Mouse (Mus musculus) CH12.LX (cell line): ENCODE measurements at regions not wholly inside any gene's neighbourhood (a gene's known extent, or its start where the extent isn't known, plus 50 kb on each side); places are given as distances from the start of the nearest gene placed in this dataset.

Source experiments
- DNase-seq: peaks from one replicate; pipeline ENCODE4 v3.0.0-alpha.2; 2013; ENCODE audit errors: extremely low read depth
- H3K27ac ChIP-seq: 2 replicates; pipeline ENCODE4 v1.5.1; 2012; ENCODE audit warnings: low read depth, mild to moderate bottlenecking, control low read depth, moderate library complexity; ENCODE audit not compliant: insufficient read depth
- H3K27me3 ChIP-seq: replicated peaks from 2 replicates; pipeline ENCODE3; 2012; ENCODE audit warnings: inconsistent platforms
- H3K36me3 ChIP-seq, 2 experiments: replicated peaks in 1 of 2; 2 replicates each; pipeline versions ENCODE3 to v1.6.1; 2012; ENCODE audit warnings: inconsistent platforms in 1 of 2, low read length in 1 of 2, mild to moderate bottlenecking in 1 of 2, mixed read lengths in 1 of 2, moderate library complexity in 1 of 2; ENCODE audit not compliant: control insufficient read depth in 1 of 2, insufficient read depth in 1 of 2
- H3K4me1 ChIP-seq, 2 experiments: 2 replicates each; pipeline ENCODE4 v1.6.1; 2012; ENCODE audit warnings: inconsistent platforms in 1 of 2, moderate library complexity in 1 of 2; ENCODE audit not compliant: insufficient read depth in 2 of 2, control insufficient read depth in 1 of 2
- H3K4me2 ChIP-seq: 2 replicates; pipeline ENCODE4 v1.6.1; 2012; ENCODE audit warnings: low read depth, mild to moderate bottlenecking, control low read depth; ENCODE audit not compliant: poor library complexity, insufficient read depth, severe bottlenecking
- H3K4me3 ChIP-seq, 3 experiments: fragments of 150-350 bp in 1 of 3; sonication (generic) in 1 of 3; replicated peaks in 1 of 3; 2 replicates each; pipeline versions ENCODE3 to v1.5.1; 2011 to 2012; ENCODE audit warnings: low read depth in 2 of 3, low read length in 2 of 3, mild to moderate bottlenecking in 2 of 3, moderate library complexity in 2 of 3, control low read depth in 1 of 3, improper control_type of control experiment in 1 of 3, inconsistent platforms in 1 of 3, mixed read lengths in 1 of 3; ENCODE audit not compliant: poor library complexity in 1 of 3
- H3K79me2 ChIP-seq: replicated peaks from 2 replicates; pipeline ENCODE4 v1.6.1; 2012; ENCODE audit warnings: mild to moderate bottlenecking, moderate library complexity; ENCODE audit not compliant: control insufficient read depth, poor library complexity, insufficient read depth, severe bottlenecking; ENCODE audit errors: extremely low read depth
- H3K9ac ChIP-seq: 2 replicates; pipeline ENCODE4 v1.6.1; 2012; ENCODE audit warnings: low read depth, mild to moderate bottlenecking, control low read depth, moderate library complexity; ENCODE audit not compliant: insufficient read depth
- H3K9me3 ChIP-seq: replicated peaks from 2 replicates; pipeline ENCODE3; 2012; ENCODE audit warnings: low read length, inconsistent platforms, mixed read lengths
- CHD1 ChIP-seq: IDR thresholded peaks from 2 replicates; pipeline ENCODE4 v1.6.1; 2012; ENCODE audit warnings: low read depth, low read length, improper control_type of control experiment, inconsistent platforms
- CHD2 ChIP-seq: IDR thresholded peaks from 2 replicates; pipeline ENCODE4 v1.6.1; 2011; ENCODE audit warnings: low read length, improper control_type of control experiment
- CTCF ChIP-seq, 2 experiments: IDR thresholded peaks in 1 of 2; conservative IDR thresholded peaks in 1 of 2; 2 replicates each; pipeline ENCODE4 v1.5.1; 2011 to 2012; ENCODE audit warnings: low read depth in 2 of 2, low read length in 2 of 2, improper control_type of control experiment in 1 of 2, inconsistent platforms in 1 of 2, mild to moderate bottlenecking in 1 of 2, moderate library complexity in 1 of 2
- E2F4 ChIP-seq: IDR thresholded peaks from 2 replicates; pipeline ENCODE4 v1.6.1; 2011; ENCODE audit warnings: low read depth, low read length, improper control_type of control experiment; ENCODE audit not compliant: insufficient replicate concordance
- ELF1 ChIP-seq: IDR thresholded peaks from 2 replicates; pipeline ENCODE4 v1.6.1; 2014; ENCODE audit warnings: low read depth, mild to moderate bottlenecking, inconsistent platforms, low read length, improper control_type of control experiment
- EP300 ChIP-seq: IDR thresholded peaks from 2 replicates; pipeline ENCODE4 v1.6.1; 2011; ENCODE audit warnings: low read length, improper control_type of control experiment
- ETS1 ChIP-seq: conservative IDR thresholded peaks from 2 replicates; pipeline ENCODE4 v1.6.1; 2012; ENCODE audit warnings: low read depth, mild to moderate bottlenecking, inconsistent platforms, low read length, improper control_type of control experiment, moderate library complexity
- GABPA ChIP-seq: IDR thresholded peaks from 2 replicates; pipeline ENCODE4 v1.6.1; 2012; ENCODE audit warnings: low read depth, low read length, improper control_type of control experiment, inconsistent platforms; ENCODE audit not compliant: insufficient replicate concordance
- IRF4 ChIP-seq: IDR thresholded peaks from 2 replicates; pipeline ENCODE4 v1.6.1; 2014; ENCODE audit warnings: low read depth, mild to moderate bottlenecking, inconsistent platforms, low read length, improper control_type of control experiment
- JUND ChIP-seq: conservative IDR thresholded peaks from 2 replicates; pipeline ENCODE4 v1.6.1; 2011; ENCODE audit warnings: low read depth, low read length, improper control_type of control experiment
- MAFK ChIP-seq: IDR thresholded peaks from 2 replicates; pipeline ENCODE4 v1.6.1; 2011; ENCODE audit warnings: low read length, improper control_type of control experiment; ENCODE audit not compliant: insufficient replicate concordance
- MAX ChIP-seq: IDR thresholded peaks from 2 replicates; pipeline ENCODE4 v1.6.1; 2011; ENCODE audit warnings: low read length, improper control_type of control experiment
- MEF2A ChIP-seq: IDR thresholded peaks from 2 replicates; pipeline ENCODE4 v1.6.1; 2014; ENCODE audit warnings: low read depth, mild to moderate bottlenecking, inconsistent platforms, low read length, improper control_type of control experiment, borderline replicate concordance
- MXI1 ChIP-seq: IDR thresholded peaks from 2 replicates; pipeline ENCODE4 v1.6.1; 2011; ENCODE audit warnings: mild to moderate bottlenecking, low read depth, low read length, improper control_type of control experiment
- MYC ChIP-seq: IDR thresholded peaks from 2 replicates; pipeline ENCODE4 v1.6.1; 2011; ENCODE audit warnings: low read depth, mild to moderate bottlenecking, improper control_type of control experiment, low read length
- NELFE ChIP-seq: IDR thresholded peaks from 2 replicates; pipeline ENCODE4 v1.6.1; 2011; ENCODE audit warnings: low read depth, low read length, improper control_type of control experiment
- RAD21 ChIP-seq: IDR thresholded peaks from 2 replicates; pipeline ENCODE4 v1.6.1; 2011; ENCODE audit warnings: low read depth, mild to moderate bottlenecking, low read length, improper control_type of control experiment, moderate library complexity
- SIN3A ChIP-seq: IDR thresholded peaks from 2 replicates; pipeline ENCODE4 v1.6.1; 2012; ENCODE audit warnings: low read length, improper control_type of control experiment, inconsistent platforms
- TBP ChIP-seq: conservative IDR thresholded peaks from 2 replicates; pipeline ENCODE4 v1.6.1; 2011; ENCODE audit warnings: low read depth, low read length, improper control_type of control experiment
- UBTF ChIP-seq: IDR thresholded peaks from 2 replicates; pipeline ENCODE4 v1.6.1; 2012; ENCODE audit warnings: low read depth, mild to moderate bottlenecking, inconsistent platforms, low read length, improper control_type of control experiment, moderate library complexity
- USF1 ChIP-seq: IDR thresholded peaks from 2 replicates; pipeline ENCODE4 v1.6.1; 2014; ENCODE audit warnings: low read depth, mild to moderate bottlenecking, inconsistent platforms, low read length, improper control_type of control experiment
- ZMIZ1 ChIP-seq: IDR thresholded peaks from 2 replicates; pipeline ENCODE4 v1.6.1; 2012; ENCODE audit warnings: low read depth, mild to moderate bottlenecking, inconsistent platforms, low read length, improper control_type of control experiment
- dilution Hi-C: fragments of 300-500 bp; cut with MboI; formaldehyde crosslinking; loops from 2 replicates; pipeline ENCODE4 v1.14.3; 2020; ENCODE audit warnings: low sequenced_read_pairs; ENCODE audit not compliant: extremely low pct_unique_long_range_greater_than_20kb, extremely low pct_ligation_motif_present
- in situ Hi-C: fragments of 300-500 bp; cut with MboI; formaldehyde crosslinking; loops from 3 replicates; pipeline ENCODE4 v1.14.3; 2019; ENCODE audit warnings: low sequenced_read_pairs, low pct_ligation_motif_present, low pct_unique_long_range_greater_than_20kb, mixed read lengths

DNA sequence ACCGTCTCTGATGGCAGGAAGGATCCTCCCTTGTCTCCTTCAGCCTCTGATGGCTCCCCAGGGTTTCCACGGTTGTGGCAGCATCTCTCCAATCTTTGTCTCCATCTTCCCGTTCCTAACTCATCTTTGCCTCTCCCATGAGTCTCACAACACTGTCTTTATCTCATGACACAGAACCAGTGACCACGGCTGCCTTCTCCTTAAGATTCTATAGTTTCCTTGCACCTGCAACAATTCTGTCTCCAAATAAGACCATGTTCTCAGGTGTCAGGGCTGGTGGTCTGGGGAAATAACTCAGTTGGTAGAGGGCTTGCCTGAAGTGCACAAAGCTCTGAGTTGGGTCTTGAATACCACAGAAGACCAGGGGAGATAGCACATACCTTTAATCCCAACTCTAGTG, 203.8 kb downstream of the Cd83 start:
- no peaks in the 10 kb centered on the region for H3K27me3 ChIP-seq
- no peak overlapping the region for H3K27ac ChIP-seq
- TF ChIP-seq MXI1, result no peak
- no peak overlapping the region for H3K9ac ChIP-seq
- DNase-seq, result no peak
- H3K36me3 ChIP-seq, result no peaks in the 10 kb centered on the region
- peaks cover 2% of the 10 kb centered on the region for H3K9me3 ChIP-seq
- H3K79me2 ChIP-seq, result no peaks in the 10 kb centered on the region
- no peak overlapping the region for H3K4me2 ChIP-seq
- in situ Hi-C loops, result no loop called here
- no peaks in the 10 kb centered on the region; a peak in 2 of 4 replicates for H3K4me1 ChIP-seq
- dilution Hi-C loops, result no loop called here
- no peak overlapping the region for H3K4me3 ChIP-seq

DNA sequence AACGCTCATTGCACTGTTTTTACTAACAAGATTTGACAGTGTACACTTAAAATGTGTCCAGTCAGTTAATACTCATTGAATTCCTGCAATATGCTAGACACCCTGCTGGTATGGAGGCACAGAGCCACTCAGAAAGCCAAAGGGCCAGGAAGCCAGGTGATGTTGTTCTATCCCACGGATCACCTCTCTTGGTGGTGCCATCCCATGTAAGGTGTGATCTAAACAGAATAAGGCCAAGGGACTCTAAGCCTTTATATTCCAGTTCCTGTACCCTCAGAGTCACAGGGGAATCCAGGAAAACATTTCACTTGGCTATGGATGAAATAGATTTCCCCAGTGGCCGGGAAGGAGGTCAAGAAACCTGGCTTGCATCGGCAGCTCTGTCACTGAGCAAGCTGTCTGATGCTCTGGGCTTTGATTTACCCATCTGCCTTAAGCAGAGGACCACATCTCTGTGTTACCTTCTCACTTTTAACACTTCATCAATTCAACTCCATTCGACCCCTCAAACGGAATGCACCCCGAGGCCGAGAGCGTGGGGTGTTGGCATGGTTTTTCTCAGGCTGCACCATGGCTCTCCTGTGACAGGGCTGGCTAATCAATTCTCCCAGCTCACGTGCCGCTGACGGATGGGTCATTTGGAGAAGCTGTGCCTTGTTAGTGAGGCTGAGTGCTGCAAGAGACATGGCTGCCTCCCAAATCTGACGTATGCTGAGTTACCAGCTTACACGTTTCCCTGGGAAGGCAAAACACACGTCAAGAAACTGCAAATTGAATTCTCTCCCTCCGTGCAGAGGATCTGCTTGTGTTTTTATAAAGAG, 205.9 kb downstream of the Cd83 start:
- H3K79me2 ChIP-seq, result no peaks in the 10 kb centered on the region
- H3K4me3 ChIP-seq, result no peak overlapping the region
- peaks cover 2% of the 10 kb centered on the region for H3K9me3 ChIP-seq
- H3K9ac ChIP-seq, result no peak overlapping the region
- no peaks in the 10 kb centered on the region for H3K27me3 ChIP-seq
- in situ Hi-C loops, result no loop called here
- no peaks in the 10 kb centered on the region; a peak in 1 of 4 replicates for H3K4me1 ChIP-seq
- H3K27ac ChIP-seq, result no peak overlapping the region
- dilution Hi-C loops, result no loop called here
- TF ChIP-seq RAD21, result no peak
- no peak for TF ChIP-seq MAFK
- TF ChIP-seq IRF4, result no peak
- no peak for TF ChIP-seq ELF1
- no peak for TF ChIP-seq CTCF (conservative IDR thresholded peaks at IDR 0.05 in 1 of 2, IDR thresholded peaks at IDR 0.05 in 1 of 2; ENCODE audit: low read depth in 2 of 2, low read length in 2 of 2)
- no peak for TF ChIP-seq USF1
- TF ChIP-seq MYC, result no peak
- no peaks in the 10 kb centered on the region for H3K36me3 ChIP-seq
- no peak overlapping the region for H3K4me2 ChIP-seq
- DNase-seq, result no peak

DNA sequence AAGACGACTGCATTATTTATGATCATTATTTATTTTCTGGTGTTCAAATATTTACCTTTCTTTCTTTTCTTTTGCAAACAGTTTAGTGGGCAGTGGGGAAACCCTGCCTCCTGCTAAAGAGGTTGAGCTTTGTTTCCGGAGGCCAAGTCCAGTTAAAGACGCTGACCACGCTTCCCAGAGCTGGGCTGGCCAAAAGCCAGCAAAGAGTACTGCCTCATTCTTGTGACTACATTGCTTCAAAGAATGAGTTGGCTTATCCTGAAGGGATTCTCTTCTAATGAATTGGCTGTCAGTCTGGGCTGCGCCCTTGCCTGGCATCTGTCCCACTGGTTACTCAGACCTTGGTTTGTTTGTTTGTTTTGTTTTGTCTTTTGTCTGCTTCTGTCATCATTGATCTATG, 207.2 kb downstream of the Cd83 start:
- Histone ChIP-seq H3K9me3 (peaks cover 2% of the 10 kb centered on the region), H3K79me2 (no peaks in the 10 kb centered on the region), H3K27me3 (no peaks in the 10 kb centered on the region), H3K4me1 (no peaks in the 10 kb centered on the region), H3K36me3 (no peaks in the 10 kb centered on the region), H3K27ac (no peak overlapping the region), H3K4me2 (no peak overlapping the region), H3K9ac (no peak overlapping the region), H3K4me3 (no peak overlapping the region)
- dilution Hi-C loops (no loop called here), in situ Hi-C loops (no loop called here)
- TF ChIP-seq SIN3A (no peak), MYC (no peak), ETS1 (no peak), UBTF (no peak), CTCF (conservative IDR thresholded peaks at IDR 0.05 in 1 of 2, IDR thresholded peaks at IDR 0.05 in 1 of 2; ENCODE audit: low read depth in 2 of 2, low read length in 2 of 2) (no peak), USF1 (no peak), E2F4 (no peak), EP300 (no peak), GABPA (no peak), TBP (no peak), ZMIZ1 (no peak), CHD1 (no peak), MAX (no peak), JUND (no peak), CHD2 (no peak), MEF2A (no peak), NELFE (no peak), IRF4 (no peak)
- DNase-seq, result no peak
